Mouse (Mus musculus) thymus, adult 2 months (tissue): Measurements from ENCODE around the gene Mlana.

Source experiments
- CTCF ChIP-seq: fragments of 200-500 bp; IDR thresholded peaks from 2 replicates; pipeline ENCODE4 v1.5.1; 2012; ENCODE audit warnings: mild to moderate bottlenecking, control low read depth, low read length, moderate library complexity, borderline replicate concordance; ENCODE audit not compliant: control insufficient read depth, poor library complexity, insufficient read depth; ENCODE audit errors: extremely low read depth
- POLR2A ChIP-seq: fragments of 200-500 bp; IDR thresholded peaks from 2 replicates; pipeline ENCODE4 v1.6.1; 2012; ENCODE audit warnings: mild to moderate bottlenecking, low read length, control low read depth, moderate library complexity; ENCODE audit not compliant: control insufficient read depth, poor library complexity, insufficient read depth; ENCODE audit errors: extremely low read depth

GRCm38 (mm10) chr19:29649683-29650082 is 47.9 kb upstream of the Mlana start:
- TF ChIP-seq CTCF (no peak), POLR2A (no peak)
